Mouse (Mus musculus): ENCODE data around the gene Scube1.
A peak's percentile ranks its signal among the peaks of the same experiment; 100 is the strongest.

The Scube1 gene

DNA sequence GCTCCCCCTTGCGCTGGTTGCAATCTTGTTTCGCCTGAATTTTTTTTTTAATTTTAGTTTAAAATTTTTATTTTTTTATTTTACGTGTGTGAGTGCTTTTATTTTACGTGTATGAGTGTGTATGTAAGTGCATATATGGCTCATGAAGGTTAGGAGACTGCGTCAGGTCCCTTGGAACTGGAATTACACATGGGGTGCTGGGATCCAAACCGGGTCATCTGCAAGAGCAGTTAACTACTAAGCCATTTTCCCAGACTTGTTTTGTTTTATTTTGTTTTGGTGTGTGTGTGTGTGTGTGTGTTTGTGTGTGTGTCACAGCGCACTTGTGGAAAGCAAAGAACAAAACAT, 129.5 kb downstream of the Scube1 start:
- DNase-seq (ENCODE audit: low read depth, low spot score), result no peak

DNA sequence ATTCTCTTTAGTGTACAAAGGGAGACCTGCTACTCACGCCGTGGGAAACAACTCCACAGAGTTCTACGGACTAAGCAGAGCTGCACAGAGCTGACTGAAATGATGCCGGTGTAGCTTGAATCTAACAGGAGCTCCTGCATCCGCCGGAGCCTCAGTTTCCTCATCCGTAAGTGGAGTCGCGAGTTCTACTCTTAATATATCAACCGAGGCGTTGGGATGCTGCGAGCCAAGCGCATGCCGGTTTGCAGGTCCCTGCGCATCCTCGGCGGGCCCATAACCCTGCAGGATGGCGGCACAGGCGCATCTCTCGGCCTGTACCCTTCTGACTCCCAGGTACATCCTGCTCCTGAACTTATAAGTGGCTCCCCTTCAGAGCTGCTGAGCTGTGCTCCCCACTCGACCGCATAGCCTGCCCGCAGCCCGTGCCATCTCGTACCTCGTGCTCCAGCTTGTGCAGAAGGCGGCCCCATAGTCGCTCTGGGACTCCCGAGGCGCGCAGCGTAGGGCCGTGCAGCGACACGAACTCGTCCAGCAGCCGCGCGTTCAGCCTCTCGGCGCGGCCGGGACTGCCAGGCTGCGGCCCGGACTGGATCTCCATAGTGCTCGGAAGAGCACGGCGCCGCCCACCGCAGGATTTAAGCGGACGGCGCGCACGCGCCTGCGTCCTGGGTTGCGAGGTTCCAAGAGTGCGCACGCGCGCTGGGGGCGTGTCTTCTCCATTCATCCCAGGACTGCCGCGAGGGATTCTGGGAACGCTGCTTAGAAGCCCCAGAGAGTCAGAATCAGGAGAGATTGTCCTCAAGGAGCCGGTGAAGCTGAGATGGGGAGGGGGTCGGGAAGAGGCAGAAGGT, 130.1 kb downstream of the Scube1 start, which contains the start of gene Ttll12:
Gene Ttll12 (minus strand): TSS at position 645 of the 851 bp plus-strand sequence.
- DNase-seq (ENCODE audit: low read depth, low spot score), result peak; percentile 95

- DNase-seq (ENCODE audit: low read depth, low spot score), result no peak
Observed at GRCm38 (mm10) chr15:83593702-83594512, 130.9 kb downstream of the Scube1 start.

DNA sequence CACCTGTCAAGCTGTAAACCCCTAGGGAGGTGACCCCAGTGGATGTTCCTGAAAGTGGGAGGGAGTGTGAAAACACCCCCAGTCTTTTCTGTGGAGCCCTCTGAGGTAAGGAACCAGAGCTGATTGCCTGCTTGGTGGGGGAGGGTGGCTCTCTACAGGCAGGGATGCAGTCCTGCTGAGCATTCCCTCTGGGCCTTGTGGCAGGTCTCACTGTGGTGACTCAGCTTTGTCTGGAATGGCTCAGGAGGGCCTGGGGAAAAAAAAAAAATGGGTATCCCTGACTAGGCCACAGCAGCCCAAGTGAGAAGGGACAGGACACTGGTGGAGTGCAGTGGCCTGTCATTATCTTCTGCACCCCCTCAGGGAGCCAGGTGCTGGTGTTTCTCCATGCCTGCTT, 131.6 kb downstream of the Scube1 start:
- no peak for DNase-seq (ENCODE audit: low read depth, low spot score)

- DNase-seq (ENCODE audit: low read depth, low spot score), result no peak
Observed at GRCm38 (mm10) chr15:83592260-83593188, 132.3 kb downstream of the Scube1 start.

GRCm38 (mm10) chr15:83591758-83592157, 133.1 kb downstream of the Scube1 start:
- DNase-seq (ENCODE audit: low read depth, low spot score), result no peak

DNA sequence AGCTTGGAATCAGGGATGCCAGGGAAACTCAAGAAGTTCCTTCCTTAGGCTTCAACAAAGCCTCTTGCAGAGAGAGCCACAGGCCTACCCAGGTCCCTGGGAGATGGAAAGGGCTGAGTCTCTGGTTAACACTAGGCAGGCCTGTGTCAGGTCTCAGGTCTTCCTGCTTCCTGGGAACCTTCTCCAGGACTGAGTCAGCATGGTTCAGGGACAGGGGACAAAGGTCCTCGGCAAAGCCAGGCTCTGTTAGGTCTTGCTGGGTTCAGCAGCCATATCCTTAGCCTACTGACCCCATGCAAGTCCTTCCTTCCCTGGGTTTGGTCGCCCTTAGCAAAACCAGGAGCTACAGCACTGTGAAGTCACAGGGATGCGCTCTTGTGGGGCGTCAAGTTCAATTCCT, 134.0 kb downstream of the Scube1 start:
- DNase-seq (ENCODE audit: low read depth, low spot score), result no peak

- DNase-seq (ENCODE audit: low read depth, low spot score), result no peak
Observed at GRCm38 (mm10) chr15:83584741-83585220, 140.0 kb downstream of the Scube1 start.

DNA sequence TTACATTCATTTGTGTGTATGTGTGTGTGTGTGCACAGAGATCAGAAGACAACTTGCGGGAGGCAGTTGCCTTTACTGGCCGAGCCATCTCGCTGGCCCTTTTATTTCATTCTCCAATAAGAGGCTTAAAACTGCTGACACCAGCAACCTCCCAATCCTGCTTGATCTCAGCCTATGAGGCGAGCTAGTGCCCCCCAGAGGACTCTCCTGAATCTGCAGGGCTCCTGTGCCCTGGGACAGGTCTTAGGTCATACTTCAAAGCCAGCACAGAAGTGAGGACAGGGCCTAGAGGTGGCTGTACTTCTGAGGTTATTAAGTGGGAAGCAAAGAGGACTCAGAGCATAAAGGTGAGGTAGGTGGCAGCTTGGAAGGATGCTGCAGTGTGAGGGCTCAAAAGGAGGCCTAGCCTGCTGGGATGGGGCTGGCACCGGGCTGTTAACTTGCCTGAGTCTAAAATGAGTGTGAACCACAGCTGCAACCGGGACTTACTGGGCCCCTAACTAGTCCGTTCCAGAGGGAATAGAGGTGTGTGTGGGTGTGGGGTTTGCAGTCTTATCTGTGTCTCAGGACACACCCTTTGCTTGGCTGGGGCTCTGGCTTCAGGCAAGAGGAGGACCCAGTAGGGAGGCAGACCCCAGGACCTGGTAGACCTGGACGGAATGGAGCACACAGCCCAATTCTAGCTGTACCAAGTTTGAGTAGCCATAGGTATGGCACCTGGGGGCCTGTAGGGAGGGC, 141.2 kb downstream of the Scube1 start:
- no peak for DNase-seq (ENCODE audit: low read depth, low spot score)

GRCm38 (mm10) chr15:83582931-83583330, 141.9 kb downstream of the Scube1 start:
- no peak for DNase-seq (ENCODE audit: low read depth, low spot score)

- DNase-seq (ENCODE audit: low read depth, low spot score), result no peak
Observed at GRCm38 (mm10) chr15:83576651-83577050, 148.2 kb downstream of the Scube1 start.

DNA sequence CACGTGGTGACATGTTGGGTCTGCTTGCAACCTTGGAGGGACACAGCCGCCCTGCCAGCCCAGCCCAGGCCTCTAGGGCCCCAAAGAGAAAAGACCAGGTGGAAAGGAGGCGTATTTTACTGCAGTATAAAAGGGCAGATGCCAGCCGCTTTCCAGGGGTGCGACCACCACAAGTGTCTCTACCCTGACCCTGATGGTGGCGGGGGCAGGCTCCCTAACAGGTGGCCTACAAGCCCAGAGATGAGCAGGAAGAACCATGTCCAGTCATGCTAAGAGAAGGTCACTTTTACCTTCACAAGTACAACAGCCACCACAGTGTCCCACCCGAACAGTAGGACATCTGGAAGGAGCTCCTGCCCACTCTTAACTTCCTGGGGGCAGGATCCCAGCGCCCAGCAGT, 149.3 kb downstream of the Scube1 start:
- DNase-seq (ENCODE audit: low read depth, low spot score), result no peak

- no peak for DNase-seq (ENCODE audit: low read depth, low spot score)
Observed at GRCm38 (mm10) chr15:83574731-83575351, 150.0 kb downstream of the Scube1 start.

DNA sequence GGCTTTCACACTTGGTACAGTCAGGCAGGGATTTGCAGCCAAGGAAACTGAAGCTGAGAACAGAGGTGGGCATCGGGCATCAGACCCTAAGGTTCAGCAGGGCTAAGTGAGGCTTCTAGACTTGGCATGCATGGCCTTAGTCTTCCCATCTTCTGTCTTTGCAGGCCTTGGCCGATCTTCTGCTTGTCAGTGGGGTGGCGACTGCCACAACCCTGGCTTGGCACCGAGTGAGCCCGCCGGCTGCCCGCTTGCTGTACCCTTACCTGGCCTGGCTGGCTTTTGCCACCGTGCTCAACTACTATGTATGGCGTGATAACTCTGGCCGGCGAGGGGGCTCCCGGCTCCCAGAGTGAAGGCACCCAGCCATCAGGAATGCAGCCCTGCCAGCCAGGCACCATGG, 151.2 kb downstream of the Scube1 start:
- DNase-seq (ENCODE audit: low read depth, low spot score), result no peak

DNA sequence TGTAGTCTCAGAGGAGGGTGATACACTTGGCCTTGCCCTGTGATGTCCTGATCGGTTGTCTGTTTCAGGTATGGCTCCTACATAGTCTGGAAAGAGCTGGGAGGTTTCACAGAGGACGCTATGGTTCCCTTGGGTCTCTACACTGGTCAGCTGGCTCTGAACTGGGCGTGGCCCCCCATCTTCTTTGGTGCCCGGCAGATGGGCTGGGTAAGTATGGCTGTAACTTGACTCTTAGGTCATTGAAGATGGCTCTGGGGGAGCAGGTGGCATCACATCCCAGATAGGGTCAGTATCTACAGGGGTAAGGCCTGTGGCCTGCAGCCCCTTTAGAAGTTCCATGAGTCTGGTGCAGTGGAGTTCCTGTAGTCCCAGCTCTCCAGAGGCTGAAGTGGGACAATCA, 152.7 kb downstream of the Scube1 start:
- no peak for DNase-seq (ENCODE audit: low read depth, low spot score)

- DNase-seq (ENCODE audit: low read depth, low spot score), result no peak
Observed at GRCm38 (mm10) chr15:83571636-83572035, 153.2 kb downstream of the Scube1 start.

GRCm38 (mm10) chr15:83570641-83571040, 154.2 kb downstream of the Scube1 start:
- no peak for DNase-seq (ENCODE audit: low read depth, low spot score)

DNA sequence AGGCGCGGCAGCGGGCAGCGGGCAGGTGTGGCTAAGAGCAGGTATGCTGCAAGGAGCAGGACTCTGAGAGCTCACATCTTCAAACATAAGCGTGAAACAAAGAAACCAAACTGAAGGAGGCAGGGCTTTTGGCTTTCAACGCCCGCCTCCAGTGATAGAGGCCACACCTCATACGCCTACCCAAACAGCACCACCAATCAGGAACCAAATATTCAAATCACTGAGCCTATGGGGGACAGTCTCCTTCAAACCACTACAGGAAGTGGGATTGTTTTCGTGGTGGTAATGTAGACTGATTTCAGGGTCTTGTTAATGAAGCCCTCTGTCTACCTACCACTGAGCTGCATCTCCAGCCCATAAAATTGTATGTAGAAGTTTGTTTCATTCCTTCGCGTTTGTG, 155.1 kb downstream of the Scube1 start:
- no peak for DNase-seq (ENCODE audit: low read depth, low spot score)

GRCm38 (mm10) chr15:83568544-83568943, 156.3 kb downstream of the Scube1 start:
- no peak for DNase-seq (ENCODE audit: low read depth, low spot score)

DNA sequence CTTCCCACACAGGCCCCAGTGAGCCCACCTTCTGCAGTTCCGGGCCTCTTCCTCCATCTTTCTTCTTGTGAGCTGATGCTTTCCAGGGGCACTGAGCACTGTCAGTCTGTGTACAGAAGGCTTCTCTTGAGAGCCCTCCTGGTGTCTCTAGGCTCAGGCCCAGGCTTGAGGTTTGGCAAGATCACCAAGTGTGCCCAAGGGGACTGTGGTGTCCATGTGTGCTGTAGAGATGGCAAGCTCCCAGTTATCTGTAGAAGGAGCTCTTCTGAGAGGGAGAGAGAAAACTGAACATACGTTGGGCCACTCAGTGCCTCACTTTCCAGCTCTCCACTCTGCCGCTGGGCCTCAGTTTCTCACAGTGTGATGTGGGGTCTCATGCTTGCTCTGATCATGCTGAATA, 157.1 kb downstream of the Scube1 start:
- no peak for DNase-seq (ENCODE audit: low read depth, low spot score)

All from WW6 (cell line).